ENCODE assay signal across 13 mouse cellular contexts in the genomic region with DNA sequence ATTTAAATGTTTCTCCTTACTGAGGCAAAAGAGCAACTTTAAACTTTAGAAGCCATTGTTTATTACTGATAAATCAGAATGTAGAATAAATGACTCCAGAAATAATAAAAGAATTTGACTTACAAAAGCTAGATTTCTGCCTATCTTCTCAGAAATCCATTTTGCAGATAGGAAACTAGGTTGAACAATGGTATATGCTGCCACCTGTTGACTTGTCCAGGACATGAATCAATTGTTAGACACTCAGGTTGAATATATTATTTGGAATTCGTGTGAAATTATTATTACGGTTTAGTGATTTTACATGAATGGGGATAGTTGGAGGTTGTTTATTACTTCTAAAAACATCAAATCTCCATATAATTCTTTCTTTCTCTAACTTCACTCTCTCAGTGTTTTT. TPM values are rescaled to one million over a fixed set of nuclear protein-coding genes. Genes with fewer than 3 reads are reported as not detected.
DNase-seq lines count a peak whose midpoint lies in the region; ATAC-seq and TF ChIP-seq lines count a peak whose summit lies in the region.
"Had no signal": no experiment of that assay in that cellular context is flagged by ENCODE, and none has a peak within 500 bp of the region (broad histone marks: within the 10 kb centered on the region; RNA-seq: fewer than 3 reads in every experiment).

No protein-coding gene starts in this region.

- H3K4me3 ChIP-seq in intestine, postnatal 0 days (ENCODE audit: low read depth, low read length) = no peak overlapping the region
- H3K4me3 ChIP-seq in intestine, embryonic 15.5 days (replicated peaks) = no peak overlapping the region
- H3K4me3 ChIP-seq in midbrain, embryonic 14.5 days (replicated peaks; ENCODE audit: low read depth, low read length) = no peak overlapping the region
- H3K4me3 ChIP-seq in midbrain, embryonic 13.5 days (replicated peaks) = no peak overlapping the region
- H3K4me3 ChIP-seq in stomach, postnatal 0 days (ENCODE audit: low read depth, low read length) = no peak overlapping the region
- H3K4me3 ChIP-seq: lung, embryonic 15.5 days had no signal

- peak; percentile 48 for DNase-seq in midbrain, embryonic 14.5 days
- peak; percentile 32 for DNase-seq in brain, adult 2 months (ENCODE audit: low read depth, low spot score)
- no peak for DNase-seq in stomach, postnatal 0 days (ENCODE audit: low spot score)
- no peak for DNase-seq in right cerebral cortex, postnatal 10 days (ENCODE audit: low spot score in 2 of 2)
- DNase-seq: heart, adult 11 months; layer of hippocampus, postnatal 36 days; right cerebral cortex, postnatal 4 days had no signal

- no peak for ATAC-seq in intestine, postnatal 0 days
- ATAC-seq in intestine, embryonic 15.5 days = no peak
- ATAC-seq in midbrain, embryonic 14.5 days (ENCODE audit: low FRiP score, low TSS enrichment) = no peak
- no peak for ATAC-seq in midbrain, embryonic 13.5 days
- ATAC-seq in stomach, postnatal 0 days (ENCODE audit: low FRiP score, low TSS enrichment) = no peak

- peak; percentile 61 for TF ChIP-seq CTCF in intestine, postnatal 0 days (IDR thresholded peaks at IDR 0.05; ENCODE audit: low read depth)
- peak; percentile 65 for TF ChIP-seq CTCF in stomach, postnatal 0 days (IDR thresholded peaks at IDR 0.05; ENCODE audit: low read depth)

- H3K36me3 ChIP-seq in intestine, postnatal 0 days (ENCODE audit: control insufficient read depth, insufficient read depth) = no peaks in the 10 kb centered on the region
- H3K36me3 ChIP-seq in intestine, embryonic 15.5 days = no peaks in the 10 kb centered on the region
- H3K36me3 ChIP-seq in midbrain, embryonic 14.5 days (ENCODE audit: control insufficient read depth, insufficient read depth, low read length) = no peaks in the 10 kb centered on the region
- H3K36me3 ChIP-seq in midbrain, embryonic 13.5 days = no peaks in the 10 kb centered on the region
- H3K36me3 ChIP-seq in stomach, postnatal 0 days (ENCODE audit: control insufficient read depth, insufficient read depth, low read length) = no peaks in the 10 kb centered on the region
- H3K36me3 ChIP-seq: lung, embryonic 15.5 days had no signal

- no peak for TF ChIP-seq EP300 in stomach, postnatal 0 days (optimal IDR thresholded peaks at IDR 0.05)

- no peaks in the 10 kb centered on the region for H3K4me1 ChIP-seq in intestine, postnatal 0 days (replicated peaks; ENCODE audit: control insufficient read depth, insufficient read depth, low read length)
- H3K4me1 ChIP-seq in intestine, embryonic 15.5 days (replicated peaks) = no peaks in the 10 kb centered on the region
- H3K4me1 ChIP-seq in midbrain, embryonic 14.5 days (ENCODE audit: control insufficient read depth, insufficient read depth, low read length) = no peaks in the 10 kb centered on the region
- H3K4me1 ChIP-seq in midbrain, embryonic 13.5 days (replicated peaks) = no peaks in the 10 kb centered on the region
- no peaks in the 10 kb centered on the region for H3K4me1 ChIP-seq in stomach, postnatal 0 days (replicated peaks; ENCODE audit: control insufficient read depth, insufficient read depth)
- H3K4me1 ChIP-seq: lung, embryonic 15.5 days had no signal

- 74% methylated on average over 2 of the region's 2 CpGs for WGBS in intestine, postnatal 0 days
- WGBS in intestine, embryonic 15.5 days = 76% methylated on average over 2 of the region's 2 CpGs
- WGBS in midbrain, embryonic 14.5 days = 70% methylated on average over 2 of the region's 2 CpGs
- WGBS in midbrain, embryonic 13.5 days = 80% methylated on average over 2 of the region's 2 CpGs
- 62% methylated on average over 2 of the region's 2 CpGs for WGBS in stomach, postnatal 0 days

- no peak overlapping the region for H3K9ac ChIP-seq in intestine, postnatal 0 days (ENCODE audit: low read depth, low read length)
- H3K9ac ChIP-seq in intestine, embryonic 15.5 days = no peak overlapping the region
- no peak overlapping the region for H3K9ac ChIP-seq in midbrain, embryonic 14.5 days (replicated peaks; ENCODE audit: low read length)
- H3K9ac ChIP-seq in midbrain, embryonic 13.5 days (replicated peaks) = no peak overlapping the region
- H3K9ac ChIP-seq in stomach, postnatal 0 days (ENCODE audit: low read length) = no peak overlapping the region
- H3K9ac ChIP-seq: lung, embryonic 15.5 days had no signal

- no peaks in the 10 kb centered on the region for H3K9me3 ChIP-seq in intestine, postnatal 0 days (ENCODE audit: control insufficient read depth)
- H3K9me3 ChIP-seq in intestine, embryonic 15.5 days = no peaks in the 10 kb centered on the region
- H3K9me3 ChIP-seq in midbrain, embryonic 14.5 days (ENCODE audit: control insufficient read depth, low read length) = no peaks in the 10 kb centered on the region
- H3K9me3 ChIP-seq in midbrain, embryonic 13.5 days = no peaks in the 10 kb centered on the region
- H3K9me3 ChIP-seq in stomach, postnatal 0 days (ENCODE audit: control insufficient read depth, low read length) = no peaks in the 10 kb centered on the region
- H3K9me3 ChIP-seq: lung, embryonic 15.5 days had no signal

- H3K4me2 ChIP-seq in intestine, postnatal 0 days (replicated peaks; ENCODE audit: low read depth) = no peak overlapping the region
- H3K4me2 ChIP-seq in intestine, embryonic 15.5 days (replicated peaks) = no peak overlapping the region
- no peak overlapping the region for H3K4me2 ChIP-seq in midbrain, embryonic 14.5 days (ENCODE audit: low read length)
- H3K4me2 ChIP-seq in midbrain, embryonic 13.5 days (replicated peaks) = no peak overlapping the region
- H3K4me2 ChIP-seq in stomach, postnatal 0 days (replicated peaks; ENCODE audit: low read depth) = no peak overlapping the region
- H3K4me2 ChIP-seq: lung, embryonic 15.5 days had no signal

- no peak overlapping the region for H3K27ac ChIP-seq in intestine, postnatal 0 days (ENCODE audit: low read depth, low read length)
- H3K27ac ChIP-seq in intestine, embryonic 15.5 days = no peak overlapping the region
- no peak overlapping the region for H3K27ac ChIP-seq in midbrain, embryonic 14.5 days (replicated peaks; ENCODE audit: low read depth, low read length)
- no peak overlapping the region for H3K27ac ChIP-seq in midbrain, embryonic 13.5 days
- no peak overlapping the region for H3K27ac ChIP-seq in stomach, postnatal 0 days (replicated peaks)
- H3K27ac ChIP-seq: lung, embryonic 15.5 days had no signal

- no peaks in the 10 kb centered on the region for H3K27me3 ChIP-seq in intestine, postnatal 0 days (replicated peaks; ENCODE audit: control insufficient read depth, insufficient read depth, low read length)
- no peaks in the 10 kb centered on the region for H3K27me3 ChIP-seq in intestine, embryonic 15.5 days (replicated peaks)
- no peaks in the 10 kb centered on the region for H3K27me3 ChIP-seq in midbrain, embryonic 14.5 days (ENCODE audit: control insufficient read depth, insufficient read depth, low read length)
- H3K27me3 ChIP-seq in midbrain, embryonic 13.5 days = peaks cover 13% of the 10 kb centered on the region; the same call in 1 of the 2 replicates
- no peaks in the 10 kb centered on the region for H3K27me3 ChIP-seq in stomach, postnatal 0 days (ENCODE audit: control insufficient read depth, insufficient read depth, low read length)
- H3K27me3 ChIP-seq: lung, embryonic 15.5 days had no signal

RNA-seq across cellular contexts. Expression of a gene that starts 19.0 kb away (rescaled TPM):
- polyA plus RNA-seq in intestine, postnatal 0 days (2015; fragmentation: Nextera tagmentation; extraction: Ambion mirVana) = 2.9 TPM in 2 replicates
- 3.0 and 3.4 TPM in 2 replicates for polyA plus RNA-seq in intestine, embryonic 15.5 days (2015; fragmentation: Nextera tagmentation; extraction: Ambion mirVana)
- 0.21 and 0.50 TPM in 2 replicates for polyA plus RNA-seq in midbrain, embryonic 14.5 days (2014; fragmentation: Nextera tagmentation; extraction: Ambion mirVana)
- polyA plus RNA-seq in midbrain, embryonic 13.5 days (2015; fragmentation: Nextera tagmentation; extraction: Ambion mirVana) = 0.42 and 0.79 TPM in 2 replicates
- polyA plus RNA-seq in stomach, postnatal 0 days (2015; fragmentation: Nextera tagmentation; extraction: Ambion mirVana) = 1.6 and 1.8 TPM in 2 replicates

RNA-seq across cellular contexts. Expression of a gene that starts 48.5 kb away (rescaled TPM):
- 0.17 and 0.39 TPM in 2 replicates for polyA plus RNA-seq in intestine, postnatal 0 days (2015; fragmentation: Nextera tagmentation; extraction: Ambion mirVana)
- polyA plus RNA-seq in intestine, embryonic 15.5 days (2015; fragmentation: Nextera tagmentation; extraction: Ambion mirVana) = 0.25 and 0.29 TPM in 2 replicates
- not detected in 2 replicates for polyA plus RNA-seq in midbrain, embryonic 14.5 days (2014; fragmentation: Nextera tagmentation; extraction: Ambion mirVana)
- not detected in 2 replicates for polyA plus RNA-seq in midbrain, embryonic 13.5 days (2015; fragmentation: Nextera tagmentation; extraction: Ambion mirVana)
- polyA plus RNA-seq in stomach, postnatal 0 days (2015; fragmentation: Nextera tagmentation; extraction: Ambion mirVana) = 0.25 and 0.38 TPM in 2 replicates
- polyA plus RNA-seq: forebrain, embryonic 11.5 days; hindbrain, embryonic 11.5 days; lung, embryonic 15.5 days had no signal

Comparison
In these comparisons a context has a peak if more than half of its experiments do, and no peak if none do; other contexts are left out.
1. DNase-seq: peak in midbrain, embryonic 14.5 days (single experiment) and brain, adult 2 months (single experiment); none in stomach, postnatal 0 days (single experiment) and right cerebral cortex, postnatal 10 days (0 of 2).